Mouse (Mus musculus): ENCODE measurements around the gene Ssh2. TPM values are rescaled to one million over a fixed set of nuclear protein-coding genes. Genes with fewer than 3 reads are reported as not detected.

The Ssh2 gene
- total RNA-seq, 4 experiments from 2014 or later: 26.7 to 32.2 (median 30.8) TPM

DNA sequence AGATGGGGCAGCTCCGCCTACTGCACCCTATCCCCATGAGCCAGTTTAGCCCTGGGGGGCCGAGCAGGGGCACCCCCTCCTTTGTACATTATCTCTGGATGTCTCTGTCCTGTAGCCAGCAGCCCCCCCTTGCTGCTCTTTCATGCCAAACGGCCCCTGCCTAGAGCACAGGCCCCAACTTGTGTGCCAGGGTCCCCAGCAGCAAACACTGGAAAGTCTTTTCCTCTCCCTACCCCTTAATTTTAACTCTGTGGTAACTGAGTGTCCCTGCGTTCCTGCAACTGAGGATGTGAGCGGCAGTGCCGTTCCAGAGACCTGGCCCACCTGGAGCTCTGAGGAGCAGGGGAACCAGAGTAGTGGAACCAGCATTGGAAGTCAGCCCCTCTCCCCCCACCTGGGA is 290.9 kb downstream of the Ssh2 start:
- DNase-seq (ENCODE audit: low spot score in 2 of 2): no peak

DNA sequence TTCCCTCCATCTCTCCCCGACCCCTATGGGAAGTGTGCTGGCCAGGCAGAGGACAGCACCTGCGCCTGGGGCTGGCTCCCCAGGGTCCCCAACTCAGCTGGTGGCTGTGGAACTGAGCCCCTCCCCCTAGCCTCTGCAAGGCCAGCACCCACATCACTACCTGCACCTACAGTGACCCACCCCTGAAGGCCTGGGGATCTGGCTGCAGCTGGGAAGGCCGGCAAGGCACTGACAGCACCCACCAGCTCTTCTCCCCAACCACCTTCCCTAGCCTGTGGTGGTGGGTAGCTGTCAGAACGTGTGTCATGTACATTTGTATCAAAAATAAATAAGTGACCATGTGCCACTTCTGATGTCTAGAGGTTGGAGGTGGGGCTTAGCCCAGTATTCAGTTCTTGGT is 291.3 kb downstream of the Ssh2 start:
- no peak for DNase-seq (ENCODE audit: low spot score in 2 of 2)

DNA sequence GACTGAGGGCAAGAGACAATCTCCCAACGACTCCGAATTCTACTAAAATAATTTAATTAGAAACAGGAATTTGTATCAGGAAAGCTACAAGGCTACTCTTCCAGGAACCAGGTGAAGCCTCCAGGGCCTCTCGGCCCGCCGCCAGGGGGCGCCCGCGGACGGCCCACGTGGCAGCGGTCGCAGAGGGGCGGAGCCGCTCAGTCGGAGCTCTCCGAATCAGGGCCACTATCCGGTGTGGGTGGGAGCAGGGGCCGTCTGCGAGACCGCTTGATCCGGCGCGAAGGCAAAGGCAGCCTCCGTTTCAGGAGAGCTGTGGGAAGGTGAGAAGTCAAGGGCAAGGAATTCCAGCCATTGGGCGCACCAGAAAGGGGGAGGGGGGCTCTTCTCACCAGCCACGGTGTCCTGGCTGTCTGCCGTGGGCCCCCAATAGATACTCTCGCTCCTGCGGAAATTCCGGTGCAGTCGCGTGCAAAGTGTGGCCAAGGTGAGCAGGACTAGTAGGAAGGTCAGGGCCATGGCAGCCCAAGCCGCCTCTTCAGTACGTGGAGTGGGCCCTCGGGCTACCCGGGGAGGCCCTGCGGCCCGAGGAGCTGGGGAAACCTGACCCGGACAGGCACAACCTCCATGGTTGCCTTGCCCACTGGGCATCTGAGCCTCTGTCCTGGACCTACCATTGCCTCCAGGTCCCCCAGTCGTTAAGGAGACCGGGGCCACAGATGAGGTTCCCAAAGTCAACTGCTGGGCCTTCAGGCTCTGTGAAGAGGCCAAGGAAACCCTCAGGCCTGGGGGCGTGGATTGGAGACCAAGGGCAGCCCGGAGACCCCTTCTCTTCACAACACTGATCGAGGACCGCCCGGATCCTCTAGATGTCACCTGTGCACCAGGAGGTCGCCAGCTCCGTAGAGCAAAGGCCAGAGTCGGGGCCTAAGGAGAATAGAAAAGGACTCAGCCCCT is 292.3 kb downstream of the Ssh2 start:
- DNase-seq (ENCODE audit: low spot score in 2 of 2): peak in 1 of 2 experiments; percentile 80

Other genes starting within 250 kb of the Ssh2 start
- not detected for gene Slc6a4, start 217.7 kb upstream of the Ssh2 start, total RNA-seq (2022)
- 10 to 100 TPM; 20.7 to 22.8 (median 21.6) TPM for gene Nsrp1, start 137.9 kb upstream of the Ssh2 start, total RNA-seq (2022)
- 1 to 10 TPM; 2.8 to 4.3 (median 4.1) TPM for gene Efcab5, start 27.3 kb upstream of the Ssh2 start, total RNA-seq (2022)
- 10 to 100 TPM; 48.9 to 51.4 (median 50.4) TPM for gene Coro6, start 246.1 kb downstream of the Ssh2 start, total RNA-seq (2022)

Data from left cerebral cortex, adult 8-10 months (tissue).